Mouse (Mus musculus): Measurements from ENCODE around the gene Vmn1r64. TPM values are rescaled to one million over a fixed set of nuclear protein-coding genes. Genes with fewer than 3 reads are reported as not detected.
"Not testable (repeated sequence)": the region's sequence is repeated elsewhere in the genome, so short reads cannot be mapped to it uniquely, and the experiment has no call there.

Gene Vmn1r64
- not detected in 2 replicates for polyA plus RNA-seq (2016; fragmentation: Nextera tagmentation; extraction: Ambion mirVana)

DNA sequence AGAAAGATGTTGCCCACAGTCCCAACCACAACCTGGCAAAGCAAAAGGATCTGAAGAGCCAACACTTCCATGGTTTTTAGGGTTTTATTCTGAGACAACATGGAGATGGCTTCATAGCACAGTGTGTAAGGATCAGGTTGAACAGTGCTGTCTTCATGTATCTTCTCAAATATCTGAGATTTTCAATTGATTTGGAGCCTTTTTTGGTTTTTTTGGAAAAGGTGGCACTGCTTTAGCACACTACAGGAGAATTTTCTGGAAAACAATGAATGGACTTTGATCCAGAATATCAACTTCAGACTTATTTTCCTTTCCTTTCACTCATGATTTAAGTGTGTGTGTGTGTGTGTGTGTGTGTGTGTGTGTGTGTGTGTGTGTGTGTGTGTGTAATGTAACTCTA lies at the start of gene Vmn1r64:
Gene Vmn1r64, minus strand, starts transcription at position 101 of the 400 bp plus-strand sequence.
- no peaks in the 10 kb centered on the region for H3K4me1 ChIP-seq (replicated peaks)
- ATAC-seq (ENCODE audit: insufficient number of reproducible peaks, low FRiP score), result no peak
- H3K27me3 ChIP-seq (replicated peaks), result no peaks in the 10 kb centered on the region
- H3K9me3 ChIP-seq (replicated peaks), result peaks cover 22% of the 10 kb centered on the region
- H3K9ac ChIP-seq, result no peak within 1 kb of the TSS
- no peak within 1 kb of the TSS for H3K27ac ChIP-seq (ENCODE audit: poor library complexity, severe bottlenecking)
- H3K4me2 ChIP-seq, result no peak within 1 kb of the TSS
- H3K36me3 ChIP-seq, result no peaks in the 10 kb centered on the region
- no peak within 1 kb of the TSS for H3K4me3 ChIP-seq

DNA sequence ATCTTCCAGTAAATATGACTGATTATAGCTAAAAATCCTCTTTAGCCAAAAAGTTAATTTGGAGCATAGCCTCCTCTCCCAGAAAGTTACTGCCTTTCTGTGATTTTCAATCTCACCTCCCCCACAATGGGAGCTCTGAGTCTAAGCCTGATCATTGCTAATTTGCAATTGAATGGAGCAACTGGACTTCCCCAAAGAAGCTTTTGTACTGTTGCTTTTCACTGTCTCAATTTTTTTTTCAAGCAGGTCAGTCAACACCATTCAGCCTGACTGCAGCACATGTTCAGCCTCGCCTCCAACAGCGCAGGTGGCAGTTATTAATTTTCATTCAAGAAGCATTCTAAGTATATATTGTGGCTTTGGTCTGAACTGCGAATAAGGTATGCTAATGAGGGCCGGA lies 14.9 kb upstream of the Vmn1r64 start:
- Histone ChIP-seq H3K27me3 (replicated peaks) (no peaks in the 10 kb centered on the region), H3K4me3 (no peak overlapping the region), H3K4me1 (replicated peaks) (no peaks in the 10 kb centered on the region), H3K27ac (ENCODE audit: poor library complexity, severe bottlenecking) (no peak overlapping the region), H3K9ac (no peak overlapping the region), H3K36me3 (no peaks in the 10 kb centered on the region), H3K9me3 (replicated peaks) (peaks cover 35% of the 10 kb centered on the region), H3K4me2 (no peak overlapping the region)
- ATAC-seq (ENCODE audit: insufficient number of reproducible peaks, low FRiP score), result no peak
- WGBS, result 73% methylated on average over 4 of the region's 4 CpGs

GRCm38 (mm10) chr7:5897245-5897644 lies 12.9 kb upstream of the Vmn1r64 start:
- not testable (repeated sequence) for H3K27ac ChIP-seq (ENCODE audit: poor library complexity, severe bottlenecking); H3K4me2 ChIP-seq; H3K4me1 ChIP-seq (replicated peaks); H3K36me3 ChIP-seq; H3K4me3 ChIP-seq; H3K9ac ChIP-seq; H3K27me3 ChIP-seq (replicated peaks); ATAC-seq (ENCODE audit: insufficient number of reproducible peaks, low FRiP score)
- WGBS, result 59% methylated on average over 2 of the region's 2 CpGs
- peaks cover 35% of the 10 kb centered on the region for H3K9me3 ChIP-seq (replicated peaks)

Other genes starting within 250 kb of the Vmn1r64 start
- not detected in 2 replicates for gene Vmn1r62, start 210.9 kb downstream of the Vmn1r64 start, polyA plus RNA-seq (2016; fragmentation: Nextera tagmentation; extraction: Ambion mirVana)
- gene Vmn1r63, start 79.1 kb downstream of the Vmn1r64 start, polyA plus RNA-seq (2016; fragmentation: Nextera tagmentation; extraction: Ambion mirVana), result not detected in 2 replicates
- gene Vmn1r65, start 126.5 kb upstream of the Vmn1r64 start, polyA plus RNA-seq (2016; fragmentation: Nextera tagmentation; extraction: Ambion mirVana), result not detected in 2 replicates
- not detected in 2 replicates for gene Nlrp4c, start 160.6 kb upstream of the Vmn1r64 start, polyA plus RNA-seq (2016; fragmentation: Nextera tagmentation; extraction: Ambion mirVana)

Data from heart, embryonic 12.5 days (tissue).